In the genomic region with DNA sequence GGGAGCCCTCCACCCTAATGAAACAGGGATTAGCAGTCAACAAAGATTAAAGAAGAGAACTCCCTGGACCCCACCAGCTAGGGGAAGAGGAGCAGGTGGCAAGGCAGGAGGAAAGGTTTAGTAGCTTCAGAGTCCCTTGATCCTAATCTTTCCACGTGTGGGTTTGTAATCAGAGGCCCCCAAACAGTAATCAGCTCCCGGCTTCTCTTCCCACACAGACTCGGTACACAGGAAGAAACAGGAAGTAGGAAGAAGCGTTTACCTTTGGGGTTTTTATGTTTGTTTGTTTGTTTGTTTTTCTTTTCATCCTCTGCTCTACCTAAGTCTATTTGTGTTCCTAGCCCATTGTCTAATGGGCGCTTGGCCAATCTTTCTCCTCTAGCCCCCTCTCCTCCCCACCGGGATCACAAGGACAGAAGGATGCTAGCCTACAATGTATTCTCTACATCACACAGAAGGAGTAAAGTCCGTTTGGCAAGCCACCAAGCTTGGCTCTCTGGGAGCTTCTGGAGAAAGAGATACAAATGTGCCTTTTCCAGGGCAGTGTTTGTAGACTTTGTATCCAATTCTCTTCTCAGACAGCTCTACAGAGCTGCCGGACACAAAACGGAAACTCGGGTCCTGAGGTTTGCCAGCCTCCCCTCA, we compare ENCODE assay signal across 9 mouse cellular contexts.
DNase-seq lines count a peak whose midpoint lies in the region; ATAC-seq and TF ChIP-seq lines count a peak whose summit lies in the region.
"Had no signal": no experiment of that assay in that cellular context is flagged by ENCODE, and none has a peak within 500 bp of the region (broad histone marks: within the 10 kb centered on the region; RNA-seq: fewer than 3 reads in every experiment).

No protein-coding gene starts in this region.

- WGBS in forebrain, embryonic 14.5 days = 74% methylated on average over 10 of the region's 10 CpGs
- 78% methylated on average over 10 of the region's 10 CpGs for WGBS in forebrain, embryonic 13.5 days
- WGBS in intestine, embryonic 15.5 days = 51% methylated on average over 10 of the region's 10 CpGs

- DNase-seq in forebrain, embryonic 14.5 days (ENCODE audit: low spot score) = peak; percentile 39
- peak; percentile 60 for DNase-seq in lung, postnatal 10 days
- no peak for DNase-seq in lung, adult 18-20 months
- no peak for DNase-seq in urinary bladder, adult 18-20 months (ENCODE audit: low spot score in 2 of 2)

- H3K27me3 ChIP-seq in forebrain, embryonic 14.5 days (replicated peaks; ENCODE audit: control insufficient read depth, insufficient read depth, low read length) = no peaks in the 10 kb centered on the region
- H3K27me3 ChIP-seq in forebrain, embryonic 13.5 days = no peaks in the 10 kb centered on the region
- H3K27me3 ChIP-seq in intestine, embryonic 15.5 days (replicated peaks) = no peaks in the 10 kb centered on the region
- H3K27me3 ChIP-seq in myocyte (ENCODE audit: control insufficient read depth, insufficient read depth, insufficient read length) = no peaks in the 10 kb centered on the region
- H3K27me3 ChIP-seq: embryonic facial prominence, embryonic 12.5 days had no signal

- no peak overlapping the region for H3K4me2 ChIP-seq in forebrain, embryonic 14.5 days (ENCODE audit: low read length)
- no peak overlapping the region for H3K4me2 ChIP-seq in forebrain, embryonic 13.5 days
- no peak overlapping the region for H3K4me2 ChIP-seq in intestine, embryonic 15.5 days (replicated peaks)
- peak overlapping the region; percentile 12 for H3K4me2 ChIP-seq in myocyte (ENCODE audit: low read depth)
- H3K4me2 ChIP-seq: embryonic facial prominence, embryonic 12.5 days had no signal

- peaks cover 7% of the 10 kb centered on the region; the same call in 1 of the 2 replicates for H3K4me1 ChIP-seq in forebrain, embryonic 14.5 days (ENCODE audit: control insufficient read depth, insufficient read depth, low read length)
- H3K4me1 ChIP-seq in forebrain, embryonic 13.5 days = peaks cover 19% of the 10 kb centered on the region
- peaks cover 17% of the 10 kb centered on the region for H3K4me1 ChIP-seq in intestine, embryonic 15.5 days (replicated peaks)

- H3K27ac ChIP-seq in forebrain, embryonic 14.5 days (ENCODE audit: low read depth, low read length) = no peak overlapping the region
- H3K27ac ChIP-seq in forebrain, embryonic 13.5 days = no peak overlapping the region
- H3K27ac ChIP-seq in intestine, embryonic 15.5 days = no peak overlapping the region
- H3K27ac ChIP-seq: embryonic facial prominence, embryonic 12.5 days had no signal

- no peaks in the 10 kb centered on the region for H3K79me2 ChIP-seq in myocyte (ENCODE audit: control insufficient read depth, insufficient read depth)

- H3K9me3 ChIP-seq in forebrain, embryonic 14.5 days (replicated peaks; ENCODE audit: control insufficient read depth, low read length) = no peaks in the 10 kb centered on the region
- no peaks in the 10 kb centered on the region for H3K9me3 ChIP-seq in forebrain, embryonic 13.5 days (replicated peaks)
- H3K9me3 ChIP-seq in intestine, embryonic 15.5 days = no peaks in the 10 kb centered on the region
- H3K9me3 ChIP-seq: embryonic facial prominence, embryonic 12.5 days had no signal

- H3ac ChIP-seq in myocyte (ENCODE audit: control insufficient read depth, insufficient read length) = no peak overlapping the region

- no peak overlapping the region for H3K4me3 ChIP-seq in forebrain, embryonic 14.5 days (ENCODE audit: low read depth, low read length)
- no peak overlapping the region for H3K4me3 ChIP-seq in forebrain, embryonic 13.5 days
- H3K4me3 ChIP-seq in intestine, embryonic 15.5 days (replicated peaks) = no peak overlapping the region
- no peak overlapping the region for H3K4me3 ChIP-seq in myocyte
- H3K4me3 ChIP-seq: embryonic facial prominence, embryonic 12.5 days had no signal

- ATAC-seq in forebrain, embryonic 14.5 days = no peak
- no peak for ATAC-seq in forebrain, embryonic 13.5 days
- peak; percentile 49 for ATAC-seq in intestine, embryonic 15.5 days
- ATAC-seq in erythroid progenitor cell, adult 5-6 weeks (replicated peaks; ENCODE audit: low FRiP score, poor library complexity, severe bottlenecking) = no peak

- H3K9ac ChIP-seq in forebrain, embryonic 14.5 days (ENCODE audit: low read length) = no peak overlapping the region
- H3K9ac ChIP-seq in forebrain, embryonic 13.5 days = no peak overlapping the region
- no peak overlapping the region for H3K9ac ChIP-seq in intestine, embryonic 15.5 days
- H3K9ac ChIP-seq: embryonic facial prominence, embryonic 12.5 days had no signal

- TF ChIP-seq POLR2A in myocyte (IDR thresholded peaks at IDR 0.05; ENCODE audit: insufficient read length, low read depth) = no peak

- no peaks in the 10 kb centered on the region for H3K36me3 ChIP-seq in forebrain, embryonic 14.5 days (ENCODE audit: control insufficient read depth, insufficient read depth, low read length)
- H3K36me3 ChIP-seq in forebrain, embryonic 13.5 days (ENCODE audit: poor library complexity, severe bottlenecking) = no peaks in the 10 kb centered on the region
- no peaks in the 10 kb centered on the region for H3K36me3 ChIP-seq in intestine, embryonic 15.5 days
- no peaks in the 10 kb centered on the region for H3K36me3 ChIP-seq in myocyte (ENCODE audit: control insufficient read depth, insufficient read depth)
- H3K36me3 ChIP-seq: embryonic facial prominence, embryonic 12.5 days had no signal

TF ChIP-seq in myocyte, 11 proteins besides CTCF, POLR2A, EP300 and RAD21:
- TF ChIP-seq MYOD1 (IDR thresholded peaks at IDR 0.05; ENCODE audit: control insufficient read depth in 1 of 3, insufficient read length in 2 of 3, low read depth in 2 of 3) = no peak
- TF ChIP-seq MYOG (IDR thresholded peaks at IDR 0.05; ENCODE audit: control insufficient read depth in 1 of 3, insufficient read depth in 1 of 3, insufficient read length in 2 of 3, low read depth in 2 of 3) = no peak
- no peak for TF ChIP-seq CEBPB (IDR thresholded peaks at IDR 0.05; ENCODE audit: insufficient read depth, poor library complexity, severe bottlenecking)
- no peak for TF ChIP-seq REST (IDR thresholded peaks at IDR 0.05; ENCODE audit: insufficient read depth, insufficient read length)
- TF ChIP-seq E2F4 (IDR thresholded peaks at IDR 0.05; ENCODE audit: insufficient read depth) = no peak
- no peak for TF ChIP-seq POLR2AphosphoS2 (IDR thresholded peaks at IDR 0.05; ENCODE audit: insufficient read length, low read depth)
- no peak for TF ChIP-seq SRF (IDR thresholded peaks at IDR 0.05; ENCODE audit: control insufficient read depth, insufficient read length, low read depth)
- TF ChIP-seq MAX (IDR thresholded peaks at IDR 0.05; ENCODE audit: low read depth) = no peak

Comparison
In these comparisons a context has a peak if more than half of its experiments do, and no peak if none do; other contexts are left out.
1. DNase-seq: peak in forebrain, embryonic 14.5 days (single experiment) and lung, postnatal 10 days (single experiment); none in lung, adult 18-20 months (0 of 2) and urinary bladder, adult 18-20 months (0 of 2).